In the genomic region with DNA sequence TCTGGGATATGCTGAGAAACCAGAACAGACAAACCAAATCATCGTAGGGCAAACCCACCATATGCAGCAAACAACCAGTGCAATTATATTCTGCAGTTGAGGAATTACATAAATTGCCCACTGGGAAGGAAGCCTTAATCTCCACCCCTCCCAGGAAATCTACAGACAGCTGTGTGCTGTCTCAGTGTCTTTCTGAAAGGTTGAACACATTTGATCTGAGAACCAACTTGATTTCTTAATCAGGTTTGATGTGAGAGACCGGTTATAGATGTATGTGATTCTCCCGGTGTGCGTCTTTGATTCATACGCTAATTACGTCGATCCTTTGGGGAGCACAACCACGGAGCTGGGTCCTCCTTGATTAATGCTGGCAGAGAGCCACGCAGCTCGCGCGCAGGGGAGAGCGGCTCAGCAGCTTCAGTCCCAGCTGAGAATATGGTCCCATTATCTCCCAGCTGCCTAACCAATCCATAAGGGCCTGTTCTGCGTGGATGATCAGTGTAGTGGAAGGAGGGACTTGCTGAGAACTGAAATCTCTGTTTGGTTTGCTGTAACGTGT, we compare ENCODE assay signal across 9 mouse cellular contexts.
DNase-seq lines count a peak whose midpoint lies in the region; ATAC-seq lines count a peak whose summit lies in the region.
"Had no signal": no experiment of that assay in that cellular context is flagged by ENCODE, and none has a peak within 500 bp of the region (broad histone marks: within the 10 kb centered on the region; RNA-seq: fewer than 3 reads in every experiment).

No protein-coding gene starts in this region.

- H3K9ac ChIP-seq in neural tube, embryonic 11.5 days (ENCODE audit: low read length): no peak overlapping the region
- 0 out of 2 replicates have a peak overlapping the region, but pooled peaks have one; percentile 6 for H3K9ac ChIP-seq in neural tube, embryonic 12.5 days
- H3K9ac ChIP-seq: liver, embryonic 14.5 days had no signal

- peak; percentile 52 for DNase-seq in neural tube, embryonic 11.5 days (ENCODE audit: low spot score)
- no peak for DNase-seq in neural tube, embryonic 10.5 days (ENCODE audit: extremely low spot score, low spot score)
- DNase-seq in cerebellum, postnatal 36 days: peak; percentile 39 to 40
- peak; percentile 5 to 11 for DNase-seq in heart, postnatal 10 days
- peak; percentile 35 for DNase-seq in left cerebral cortex, adult 11 months (ENCODE audit: low spot score)
- DNase-seq in adipocyte (ENCODE audit: low spot score): no peak
- DNase-seq in urinary bladder, postnatal 10 days (ENCODE audit: low spot score): no peak

- peak; percentile 45; the same call in 1 of the 2 replicates for ATAC-seq in neural tube, embryonic 11.5 days (ENCODE audit: insufficient read depth, low FRiP score, low TSS enrichment)
- ATAC-seq in neural tube, embryonic 12.5 days (ENCODE audit: low FRiP score, low read depth): peak; percentile 88

- intact Hi-C loops in heart, postnatal 10 days (cut with DNase I): no loop called here

- 24% methylated on average over 15 of the region's 15 CpGs for WGBS in neural tube, embryonic 11.5 days
- 16% methylated on average over 15 of the region's 15 CpGs for WGBS in neural tube, embryonic 12.5 days

- no peaks in the 10 kb centered on the region for H3K36me3 ChIP-seq in neural tube, embryonic 11.5 days (ENCODE audit: control insufficient read depth, insufficient read depth, low read length)
- H3K36me3 ChIP-seq in neural tube, embryonic 12.5 days: no peaks in the 10 kb centered on the region

- 0 out of 2 replicates have a peak overlapping the region, but pooled peaks have one; percentile 20 for H3K27ac ChIP-seq in neural tube, embryonic 11.5 days (ENCODE audit: low read depth, low read length)
- no peak overlapping the region for H3K27ac ChIP-seq in neural tube, embryonic 12.5 days
- H3K27ac ChIP-seq: liver, embryonic 14.5 days had no signal

- H3K4me1 ChIP-seq in neural tube, embryonic 11.5 days (ENCODE audit: control insufficient read depth, insufficient read depth, low read length): no peaks in the 10 kb centered on the region
- 0 out of 2 replicates have a peak, but pooled peaks cover 4% of the 10 kb centered on the region for H3K4me1 ChIP-seq in neural tube, embryonic 12.5 days

- no peaks in the 10 kb centered on the region for H3K9me3 ChIP-seq in neural tube, embryonic 11.5 days (ENCODE audit: control insufficient read depth, low read length)
- no peaks in the 10 kb centered on the region for H3K9me3 ChIP-seq in neural tube, embryonic 12.5 days

- H3K4me3 ChIP-seq in neural tube, embryonic 11.5 days (ENCODE audit: low read depth, low read length): peak overlapping the region; percentile 8; the same call in 1 of the 2 replicates
- peak overlapping the region; percentile 19; the same call in 1 of the 2 replicates for H3K4me3 ChIP-seq in neural tube, embryonic 12.5 days

- H3K27me3 ChIP-seq in neural tube, embryonic 11.5 days (ENCODE audit: control insufficient read depth, insufficient read depth, low read length): no peaks in the 10 kb centered on the region
- H3K27me3 ChIP-seq in neural tube, embryonic 12.5 days (replicated peaks): no peaks in the 10 kb centered on the region

- H3K4me2 ChIP-seq in neural tube, embryonic 11.5 days (ENCODE audit: low read depth): peak overlapping the region; percentile 26
- H3K4me2 ChIP-seq in neural tube, embryonic 12.5 days (replicated peaks): peak overlapping the region; percentile 52

Comparison
In these comparisons a context has a peak if more than half of its experiments do, and no peak if none do; other contexts are left out.
1. DNase-seq: peak in neural tube, embryonic 11.5 days (single experiment), cerebellum, postnatal 36 days (2 of 2), heart, postnatal 10 days (2 of 2) and left cerebral cortex, adult 11 months (single experiment); none in neural tube, embryonic 10.5 days (single experiment), adipocyte (single experiment) and urinary bladder, postnatal 10 days (single experiment).